Mouse (Mus musculus) CH12.LX (cell line): ENCODE measurements at regions not wholly inside any gene's neighbourhood (a gene's known extent, or its start where the extent isn't known, plus 50 kb on each side); places are given as distances from the start of the nearest gene placed in this dataset.

Experiments
- DNase-seq: peaks from one replicate; pipeline ENCODE4 v3.0.0-alpha.2; 2013; ENCODE audit errors: extremely low read depth
- H3K27ac ChIP-seq: 2 replicates; pipeline ENCODE4 v1.5.1; 2012; ENCODE audit warnings: low read depth, mild to moderate bottlenecking, control low read depth, moderate library complexity; ENCODE audit not compliant: insufficient read depth
- H3K27me3 ChIP-seq: replicated peaks from 2 replicates; pipeline ENCODE3; 2012; ENCODE audit warnings: inconsistent platforms
- H3K36me3 ChIP-seq, 2 experiments: replicated peaks in 1 of 2; 2 replicates each; pipeline versions ENCODE3 to v1.6.1; 2012; ENCODE audit warnings: inconsistent platforms in 1 of 2, low read length in 1 of 2, mild to moderate bottlenecking in 1 of 2, mixed read lengths in 1 of 2, moderate library complexity in 1 of 2; ENCODE audit not compliant: control insufficient read depth in 1 of 2, insufficient read depth in 1 of 2
- H3K4me1 ChIP-seq, 2 experiments: 2 replicates each; pipeline ENCODE4 v1.6.1; 2012; ENCODE audit warnings: inconsistent platforms in 1 of 2, moderate library complexity in 1 of 2; ENCODE audit not compliant: insufficient read depth in 2 of 2, control insufficient read depth in 1 of 2
- H3K4me2 ChIP-seq: 2 replicates; pipeline ENCODE4 v1.6.1; 2012; ENCODE audit warnings: low read depth, mild to moderate bottlenecking, control low read depth; ENCODE audit not compliant: poor library complexity, insufficient read depth, severe bottlenecking
- H3K4me3 ChIP-seq, 3 experiments: fragments of 150-350 bp in 1 of 3; sonication (generic) in 1 of 3; replicated peaks in 1 of 3; 2 replicates each; pipeline versions ENCODE3 to v1.5.1; 2011 to 2012; ENCODE audit warnings: low read depth in 2 of 3, low read length in 2 of 3, mild to moderate bottlenecking in 2 of 3, moderate library complexity in 2 of 3, control low read depth in 1 of 3, improper control_type of control experiment in 1 of 3, inconsistent platforms in 1 of 3, mixed read lengths in 1 of 3; ENCODE audit not compliant: poor library complexity in 1 of 3
- H3K79me2 ChIP-seq: replicated peaks from 2 replicates; pipeline ENCODE4 v1.6.1; 2012; ENCODE audit warnings: mild to moderate bottlenecking, moderate library complexity; ENCODE audit not compliant: control insufficient read depth, poor library complexity, insufficient read depth, severe bottlenecking; ENCODE audit errors: extremely low read depth
- H3K9ac ChIP-seq: 2 replicates; pipeline ENCODE4 v1.6.1; 2012; ENCODE audit warnings: low read depth, mild to moderate bottlenecking, control low read depth, moderate library complexity; ENCODE audit not compliant: insufficient read depth
- H3K9me3 ChIP-seq: replicated peaks from 2 replicates; pipeline ENCODE3; 2012; ENCODE audit warnings: low read length, inconsistent platforms, mixed read lengths
- CHD1 ChIP-seq: IDR thresholded peaks from 2 replicates; pipeline ENCODE4 v1.6.1; 2012; ENCODE audit warnings: low read depth, low read length, improper control_type of control experiment, inconsistent platforms
- CHD2 ChIP-seq: IDR thresholded peaks from 2 replicates; pipeline ENCODE4 v1.6.1; 2011; ENCODE audit warnings: low read length, improper control_type of control experiment
- CTCF ChIP-seq, 2 experiments: IDR thresholded peaks in 1 of 2; conservative IDR thresholded peaks in 1 of 2; 2 replicates each; pipeline ENCODE4 v1.5.1; 2011 to 2012; ENCODE audit warnings: low read depth in 2 of 2, low read length in 2 of 2, improper control_type of control experiment in 1 of 2, inconsistent platforms in 1 of 2, mild to moderate bottlenecking in 1 of 2, moderate library complexity in 1 of 2
- E2F4 ChIP-seq: IDR thresholded peaks from 2 replicates; pipeline ENCODE4 v1.6.1; 2011; ENCODE audit warnings: low read depth, low read length, improper control_type of control experiment; ENCODE audit not compliant: insufficient replicate concordance
- HCFC1 ChIP-seq: IDR thresholded peaks from 2 replicates; pipeline ENCODE4 v1.6.1; 2012; ENCODE audit warnings: low read depth, mild to moderate bottlenecking, inconsistent platforms, low read length, improper control_type of control experiment
- IRF4 ChIP-seq: IDR thresholded peaks from 2 replicates; pipeline ENCODE4 v1.6.1; 2014; ENCODE audit warnings: low read depth, mild to moderate bottlenecking, inconsistent platforms, low read length, improper control_type of control experiment
- JUND ChIP-seq: conservative IDR thresholded peaks from 2 replicates; pipeline ENCODE4 v1.6.1; 2011; ENCODE audit warnings: low read depth, low read length, improper control_type of control experiment
- KAT2A ChIP-seq: IDR thresholded peaks from 2 replicates; pipeline ENCODE4 v1.6.1; 2012; ENCODE audit warnings: low read length, improper control_type of control experiment, inconsistent platforms; ENCODE audit not compliant: insufficient replicate concordance
- MAFK ChIP-seq: IDR thresholded peaks from 2 replicates; pipeline ENCODE4 v1.6.1; 2011; ENCODE audit warnings: low read length, improper control_type of control experiment; ENCODE audit not compliant: insufficient replicate concordance
- MAX ChIP-seq: IDR thresholded peaks from 2 replicates; pipeline ENCODE4 v1.6.1; 2011; ENCODE audit warnings: low read length, improper control_type of control experiment
- MEF2A ChIP-seq: IDR thresholded peaks from 2 replicates; pipeline ENCODE4 v1.6.1; 2014; ENCODE audit warnings: low read depth, mild to moderate bottlenecking, inconsistent platforms, low read length, improper control_type of control experiment, borderline replicate concordance
- MXI1 ChIP-seq: IDR thresholded peaks from 2 replicates; pipeline ENCODE4 v1.6.1; 2011; ENCODE audit warnings: mild to moderate bottlenecking, low read depth, low read length, improper control_type of control experiment
- MYC ChIP-seq: IDR thresholded peaks from 2 replicates; pipeline ENCODE4 v1.6.1; 2011; ENCODE audit warnings: low read depth, mild to moderate bottlenecking, improper control_type of control experiment, low read length
- NELFE ChIP-seq: IDR thresholded peaks from 2 replicates; pipeline ENCODE4 v1.6.1; 2011; ENCODE audit warnings: low read depth, low read length, improper control_type of control experiment
- POLR2A ChIP-seq: IDR thresholded peaks from 2 replicates; pipeline ENCODE4 v1.6.1; 2011; ENCODE audit warnings: low read depth, mild to moderate bottlenecking, improper control_type of control experiment, low read length
- POLR2AphosphoS2 ChIP-seq: IDR thresholded peaks from 2 replicates; pipeline ENCODE4 v1.6.1; 2011; ENCODE audit warnings: low read depth, low read length, improper control_type of control experiment
- RCOR1 ChIP-seq: conservative IDR thresholded peaks from 2 replicates; pipeline ENCODE4 v1.6.1; 2012; ENCODE audit warnings: low read depth, mild to moderate bottlenecking, inconsistent platforms, low read length, improper control_type of control experiment
- SIN3A ChIP-seq: IDR thresholded peaks from 2 replicates; pipeline ENCODE4 v1.6.1; 2012; ENCODE audit warnings: low read length, improper control_type of control experiment, inconsistent platforms
- TBP ChIP-seq: conservative IDR thresholded peaks from 2 replicates; pipeline ENCODE4 v1.6.1; 2011; ENCODE audit warnings: low read depth, low read length, improper control_type of control experiment
- TCF12 ChIP-seq: IDR thresholded peaks from 2 replicates; pipeline ENCODE4 v1.6.1; 2014; ENCODE audit warnings: low read depth, mild to moderate bottlenecking, inconsistent platforms, low read length, improper control_type of control experiment
- UBTF ChIP-seq: IDR thresholded peaks from 2 replicates; pipeline ENCODE4 v1.6.1; 2012; ENCODE audit warnings: low read depth, mild to moderate bottlenecking, inconsistent platforms, low read length, improper control_type of control experiment, moderate library complexity
- USF1 ChIP-seq: IDR thresholded peaks from 2 replicates; pipeline ENCODE4 v1.6.1; 2014; ENCODE audit warnings: low read depth, mild to moderate bottlenecking, inconsistent platforms, low read length, improper control_type of control experiment
- USF2 ChIP-seq: conservative IDR thresholded peaks from 2 replicates; pipeline ENCODE4 v1.6.1; 2011; ENCODE audit warnings: low read depth, low read length, improper control_type of control experiment
- ZC3H11A ChIP-seq: IDR thresholded peaks from 2 replicates; pipeline ENCODE4 v1.6.1; 2012; ENCODE audit warnings: low read depth, mild to moderate bottlenecking, inconsistent platforms, low read length, improper control_type of control experiment
- ZNF384 ChIP-seq: IDR thresholded peaks from 2 replicates; pipeline ENCODE4 v1.6.1; 2012; ENCODE audit warnings: low read depth, low read length, improper control_type of control experiment, inconsistent platforms
- dilution Hi-C: fragments of 300-500 bp; cut with MboI; formaldehyde crosslinking; loops from 2 replicates; pipeline ENCODE4 v1.14.3; 2020; ENCODE audit warnings: low sequenced_read_pairs; ENCODE audit not compliant: extremely low pct_unique_long_range_greater_than_20kb, extremely low pct_ligation_motif_present
- in situ Hi-C: fragments of 300-500 bp; cut with MboI; formaldehyde crosslinking; loops from 3 replicates; pipeline ENCODE4 v1.14.3; 2019; ENCODE audit warnings: low sequenced_read_pairs, low pct_ligation_motif_present, low pct_unique_long_range_greater_than_20kb, mixed read lengths

DNA sequence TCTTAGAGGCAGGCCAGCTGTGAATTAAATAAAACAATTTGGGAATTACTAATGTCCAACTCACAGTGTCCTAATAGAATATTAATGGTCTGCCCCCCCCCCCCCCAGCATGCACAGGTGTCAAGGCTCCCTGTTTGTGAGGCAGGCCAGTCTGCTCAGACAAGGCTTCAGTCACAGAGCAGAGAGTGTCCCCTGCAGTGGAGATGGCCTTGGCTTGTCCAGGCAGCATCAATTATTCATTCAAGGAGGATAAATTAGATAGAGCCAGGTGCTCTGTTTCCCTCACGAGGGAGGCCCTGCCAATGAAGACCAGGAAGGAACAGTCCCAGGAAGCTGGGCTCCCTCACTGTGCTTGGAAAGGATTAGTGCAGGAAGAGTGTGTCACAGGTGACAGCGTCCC lies 150.5 kb downstream of the Zfp326 start:
- in situ Hi-C loops: no loop called here
- no peak for TF ChIP-seq UBTF
- no peak for TF ChIP-seq JUND
- no peak for TF ChIP-seq MEF2A
- no peak for TF ChIP-seq E2F4
- TF ChIP-seq MAFK: no peak
- no peak for TF ChIP-seq POLR2AphosphoS2
- TF ChIP-seq ZNF384: no peak
- TF ChIP-seq ZC3H11A: no peak
- TF ChIP-seq USF1: no peak
- no peak for TF ChIP-seq KAT2A
- TF ChIP-seq RCOR1: no peak
- no peak for TF ChIP-seq TCF12
- TF ChIP-seq CHD2: no peak
- no peak for TF ChIP-seq SIN3A
- no peak for TF ChIP-seq IRF4
- no peak for TF ChIP-seq USF2
- no peak for TF ChIP-seq NELFE
- TF ChIP-seq MXI1: no peak
- dilution Hi-C loops: no loop called here

DNA sequence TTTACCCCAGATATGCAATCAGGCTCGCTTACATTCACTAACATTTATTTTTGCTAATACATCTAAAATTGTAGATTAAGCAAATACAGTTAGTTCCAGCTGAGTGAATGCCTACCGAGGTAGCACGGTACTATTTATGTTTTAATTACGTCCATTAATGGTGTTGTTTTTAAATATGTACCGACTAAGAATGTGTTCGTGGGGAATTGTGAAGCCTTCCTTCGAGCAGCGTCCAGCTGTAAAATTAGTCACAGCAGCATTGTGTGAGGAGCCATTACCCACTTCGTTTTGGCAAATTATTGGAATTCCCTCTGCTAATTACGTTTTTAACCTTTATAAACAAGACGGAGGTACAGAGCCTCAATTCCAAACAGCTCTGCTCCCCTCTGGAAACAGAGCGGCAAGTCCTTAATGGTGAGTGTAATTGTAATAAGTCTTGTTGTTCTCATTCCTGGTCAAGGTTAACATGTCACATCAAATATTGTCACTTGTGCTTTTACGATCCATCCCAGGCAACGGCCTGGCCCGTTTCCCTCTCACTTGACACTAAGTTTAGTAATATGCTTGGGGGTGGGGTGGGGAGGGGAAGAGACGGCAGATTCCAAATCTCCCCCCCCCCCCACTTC lies 128.0 kb downstream of the Zfp326 start:
- peaks cover 3% of the 10 kb centered on the region for H3K9me3 ChIP-seq
- in situ Hi-C loops: no loop called here
- dilution Hi-C loops: no loop called here

More for the DNA sequence above, 150.5 kb downstream of the Zfp326 start:
- DNase-seq: no peak
- Histone ChIP-seq H3K79me2 (no peaks in the 10 kb centered on the region), H3K27ac (no peak overlapping the region), H3K36me3 (no peaks in the 10 kb centered on the region), H3K4me3 (no peak overlapping the region), H3K4me2 (no peak overlapping the region), H3K4me1 (no peaks in the 10 kb centered on the region), H3K9me3 (no peaks in the 10 kb centered on the region), H3K27me3 (peaks cover 15% of the 10 kb centered on the region), H3K9ac (no peak overlapping the region)

More for the DNA sequence above, 128.0 kb downstream of the Zfp326 start:
- TF ChIP-seq CHD1 (no peak), MAFK (no peak), MYC (no peak), MAX (no peak), HCFC1 (no peak), TCF12 (no peak), POLR2A (no peak), CTCF (conservative IDR thresholded peaks at IDR 0.05 in 1 of 2, IDR thresholded peaks at IDR 0.05 in 1 of 2; ENCODE audit: low read depth in 2 of 2, low read length in 2 of 2) (no peak), TBP (no peak)
- Histone ChIP-seq H3K79me2 (no peaks in the 10 kb centered on the region), H3K27ac (no peak overlapping the region), H3K27me3 (peaks cover 2% of the 10 kb centered on the region), H3K4me3 (no peak overlapping the region), H3K4me2 (no peak overlapping the region), H3K36me3 (no peaks in the 10 kb centered on the region), H3K4me1 (no peaks in the 10 kb centered on the region), H3K9ac (no peak overlapping the region)
- DNase-seq: no peak
